Mouse (Mus musculus) lung, embryonic 14.5 days (tissue): ENCODE results near the gene Ppp1r3d. TPM values are rescaled to one million over a fixed set of nuclear protein-coding genes. Genes with fewer than 3 reads are reported as not detected.

Experiments
- ATAC-seq: fragments of 200-750 bp; cut with Nextera tagmentation; 2 replicates; pipeline ENCODE4 v1.8.0; 2017; ENCODE audit warnings: mild to moderate bottlenecking, moderate TSS enrichment, moderate library complexity; ENCODE audit not compliant: insufficient read depth
- DNase-seq: peaks from one replicate; pipeline ENCODE4 v3.0.0-alpha.2; 2015
- H3K27ac ChIP-seq: fragments of 300-500 bp; sonication (generic); 2 replicates; pipeline ENCODE4 v1.5.1; 2014; ENCODE audit warnings: low read depth, mild to moderate bottlenecking, moderate library complexity
- H3K27me3 ChIP-seq: fragments of 300-500 bp; sonication (generic); 2 replicates; pipeline ENCODE4 v1.6.1; 2014; ENCODE audit warnings: low read length, control low read depth; ENCODE audit not compliant: insufficient read depth
- H3K36me3 ChIP-seq: fragments of 300-500 bp; sonication (generic); 2 replicates; pipeline ENCODE4 v1.6.1; 2014; ENCODE audit warnings: control low read depth; ENCODE audit not compliant: insufficient read depth
- H3K4me1 ChIP-seq: fragments of 300-500 bp; sonication (generic); 2 replicates; pipeline ENCODE4 v1.6.1; 2014; ENCODE audit warnings: antibody characterized with exemption, control low read depth; ENCODE audit not compliant: insufficient read depth
- H3K4me2 ChIP-seq: fragments of 300-500 bp; sonication (generic); 2 replicates; pipeline ENCODE4 v1.6.1; 2014; ENCODE audit warnings: mild to moderate bottlenecking
- H3K4me3 ChIP-seq: fragments of 300-500 bp; sonication (generic); 2 replicates; pipeline ENCODE4 v1.5.1; 2014; ENCODE audit warnings: low read depth, low read length
- H3K9ac ChIP-seq: fragments of 300-500 bp; sonication (generic); 2 replicates; pipeline ENCODE4 v1.6.1; 2014
- H3K9me3 ChIP-seq: fragments of 300-500 bp; sonication (generic); 2 replicates; pipeline ENCODE4 v1.6.1; 2016; ENCODE audit warnings: low read depth, low read length, control low read depth
- CTCF ChIP-seq: IDR thresholded peaks from 2 replicates; pipeline ENCODE4 v1.5.1; 2016; ENCODE audit warnings: antibody characterized with exemption, low read depth
- WGBS: fragments of 180-500 bp; shearing (Covaris S2); extraction: QIAGEN DNeasy Blood & Tissue Kit; methylation state at CpG from one replicate; pipeline ENCODE4 v1.1.7; 2014; 5-methylcytosine and 5-hydroxymethylcytosine counted together
- polyA plus RNA-seq: library from polyadenylated mRNA; unstranded; fragments of >200 nt; fragmentation: Nextera tagmentation; extraction: Ambion mirVana; gene quantifications from 2 replicates; pipeline ENCODE4 v1.2.1, GENCODE M21; 2014

Ppp1r3d gene
- polyA plus RNA-seq, 1 experiment from 2014 or later: 2.1 TPM

DNA sequence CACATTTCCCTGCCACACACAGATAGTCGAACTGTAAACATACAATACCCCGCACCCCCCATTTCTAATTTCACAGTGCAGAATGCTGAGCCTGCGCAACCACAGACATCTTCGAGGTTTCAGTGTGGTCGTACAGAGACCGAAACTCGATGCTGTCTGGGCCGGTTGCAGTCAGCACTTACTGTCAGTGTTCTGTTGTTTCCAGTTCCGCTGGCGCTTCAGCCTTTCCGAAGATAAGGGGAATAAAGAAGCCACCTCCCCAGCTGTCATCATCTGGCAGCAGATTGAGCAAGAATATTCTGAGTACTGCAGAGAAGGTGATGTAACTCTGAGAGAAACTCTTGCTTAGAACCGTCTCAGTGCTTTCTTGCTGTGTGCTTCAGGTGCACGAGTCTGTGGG lies 2.2 kb upstream of the Ppp1r3d start:
- no peak overlapping the region for H3K9ac ChIP-seq
- DNase-seq: peak; percentile 67
- H3K4me2 ChIP-seq: no peak overlapping the region; the same call in 1 of the 2 replicates
- no peak for TF ChIP-seq CTCF
- peaks cover 16% of the 10 kb centered on the region for H3K4me1 ChIP-seq
- H3K36me3 ChIP-seq: no peaks in the 10 kb centered on the region
- no peak overlapping the region for H3K27ac ChIP-seq
- no peaks in the 10 kb centered on the region for H3K9me3 ChIP-seq
- 36% methylated on average over 13 of the region's 13 CpGs for WGBS
- no peak overlapping the region for H3K4me3 ChIP-seq
- no peak for ATAC-seq
- H3K27me3 ChIP-seq: peaks cover 11% of the 10 kb centered on the region; the same call in 1 of the 2 replicates

DNA sequence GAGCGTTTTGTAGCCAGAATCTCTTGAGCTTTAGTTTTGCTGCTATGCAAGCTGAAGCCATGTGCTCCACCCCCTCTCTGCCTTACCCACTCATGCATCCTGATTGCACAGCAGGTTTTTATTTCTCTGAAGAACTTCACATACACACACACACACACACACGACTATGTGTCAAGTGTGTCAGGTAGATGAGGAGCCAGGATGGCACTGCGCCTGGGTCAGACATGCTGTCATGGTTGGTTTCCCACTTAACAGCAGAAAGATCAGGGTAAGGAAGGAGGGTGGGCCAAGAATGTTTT lies 827 bp upstream of the Ppp1r3d start:
- Histone ChIP-seq H3K4me1 (peaks cover 16% of the 10 kb centered on the region), H3K9ac (no peak overlapping the region), H3K27ac (no peak overlapping the region), H3K36me3 (no peaks in the 10 kb centered on the region), H3K27me3 (peaks cover 11% of the 10 kb centered on the region; the same call in 1 of the 2 replicates), H3K9me3 (no peaks in the 10 kb centered on the region), H3K4me2 (peak overlapping the region; percentile 97), H3K4me3 (peak overlapping the region; percentile 62)
- TF ChIP-seq CTCF: no peak
- no peak for DNase-seq
- 23% methylated on average over 3 of the region's 3 CpGs for WGBS
- ATAC-seq: no peak

DNA sequence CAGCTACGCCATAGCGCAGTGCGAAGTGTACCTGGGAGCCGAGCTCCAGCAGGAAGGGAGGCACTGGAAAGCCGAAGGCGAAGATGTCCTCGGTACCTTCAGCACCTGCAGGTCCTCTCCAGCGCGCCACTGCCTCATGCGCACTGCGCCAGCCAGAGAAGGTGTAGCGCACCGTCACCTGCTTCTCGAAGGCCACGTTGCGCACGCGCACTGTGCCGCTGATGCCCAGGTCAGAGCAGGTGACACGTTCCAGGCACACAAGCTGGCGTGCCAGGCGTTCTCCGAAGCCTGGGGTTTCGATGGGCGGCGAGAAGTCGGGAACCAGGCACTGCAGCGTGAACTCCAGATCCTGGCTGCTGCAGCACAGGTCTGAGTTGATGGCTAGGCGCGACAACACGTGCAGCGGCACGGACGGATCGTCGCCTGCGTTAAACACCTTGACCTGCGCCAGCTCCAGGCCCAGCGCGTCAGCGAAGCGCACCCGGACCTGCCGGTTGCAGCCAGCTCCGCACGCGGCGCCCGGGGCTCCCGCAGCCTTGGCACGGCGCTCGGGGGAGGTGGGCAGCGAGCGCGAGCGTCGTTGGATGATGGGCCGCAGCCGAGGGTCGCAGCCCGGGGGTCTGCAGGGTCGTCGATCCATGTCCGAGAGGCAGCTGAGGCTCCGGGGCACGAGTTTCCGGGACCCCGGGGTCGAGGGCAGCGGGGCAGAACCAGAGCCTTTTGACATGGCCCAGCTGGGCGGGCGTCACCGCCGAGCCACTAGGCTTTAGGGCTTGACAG lies 601 bp downstream of the Ppp1r3d start:
- DNase-seq: no peak
- peak overlapping the region; percentile 97 for H3K4me2 ChIP-seq

DNA sequence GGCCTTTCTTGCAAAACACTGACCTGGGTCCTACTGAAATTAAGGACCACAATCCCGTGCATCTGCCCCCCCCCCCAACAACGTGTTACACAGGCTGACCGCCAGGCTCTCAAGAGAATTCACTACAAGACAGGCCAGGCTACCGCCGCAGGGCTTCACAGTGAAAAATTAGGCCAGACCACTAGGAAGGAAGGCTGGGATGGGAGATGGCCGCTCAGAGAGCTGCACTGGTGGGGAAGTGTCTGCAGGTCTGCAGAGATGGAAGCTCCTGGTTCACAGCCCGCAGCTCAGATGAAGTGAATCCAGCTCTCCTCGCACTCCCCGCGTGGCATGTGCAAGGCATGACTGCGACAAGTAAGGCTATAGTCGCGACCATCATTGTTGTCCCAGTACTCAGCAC lies 1.2 kb downstream of the Ppp1r3d start:
- TF ChIP-seq CTCF: no peak
- Histone ChIP-seq H3K36me3 (no peaks in the 10 kb centered on the region), H3K4me1 (peaks cover 16% of the 10 kb centered on the region), H3K27me3 (peaks cover 11% of the 10 kb centered on the region; the same call in 1 of the 2 replicates), H3K9ac (no peak overlapping the region), H3K9me3 (no peaks in the 10 kb centered on the region), H3K4me3 (peak overlapping the region; percentile 62), H3K27ac (no peak overlapping the region), H3K4me2 (peak overlapping the region; percentile 97)
- ATAC-seq (no peak), DNase-seq (peak; percentile 25)
- 54% methylated on average over 13 of the region's 13 CpGs for WGBS

More for the DNA sequence above, 601 bp downstream of the Ppp1r3d start:
- Histone ChIP-seq H3K27ac (no peak overlapping the region), H3K9ac (peak overlapping the region; percentile 54), H3K9me3 (no peaks in the 10 kb centered on the region), H3K27me3 (peaks cover 11% of the 10 kb centered on the region; the same call in 1 of the 2 replicates), H3K36me3 (no peaks in the 10 kb centered on the region), H3K4me3 (peak overlapping the region; percentile 62), H3K4me1 (peaks cover 16% of the 10 kb centered on the region)
- peak; percentile 1; the same call in 1 of the 2 replicates for ATAC-seq
- 14% methylated on average over 75 of the region's 75 CpGs for WGBS
- TF ChIP-seq CTCF: no peak

DNA sequence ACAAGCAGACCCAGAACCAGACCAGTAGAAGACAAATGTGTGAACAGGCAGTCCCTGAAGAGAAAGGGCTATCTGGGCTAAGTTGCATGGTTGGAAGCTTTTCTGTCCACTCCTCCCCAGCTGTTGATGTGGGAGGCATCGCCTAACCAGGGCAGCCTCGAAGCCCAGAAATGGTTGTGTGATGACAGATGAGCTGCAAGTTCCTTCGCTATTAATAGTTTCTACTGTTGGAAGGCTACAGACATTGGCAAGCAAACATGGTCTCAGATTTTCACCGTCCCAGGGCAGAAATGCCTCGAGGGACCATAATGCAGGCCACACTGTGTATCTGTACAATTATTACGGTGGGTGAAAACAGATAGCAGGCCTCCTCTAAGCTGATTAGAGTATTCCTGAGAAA lies 1.7 kb downstream of the Ppp1r3d start:
- no peak for TF ChIP-seq CTCF
- DNase-seq: peak; percentile 81
- WGBS: 27% methylated on average over 6 of the region's 6 CpGs
- no peaks in the 10 kb centered on the region for H3K9me3 ChIP-seq
- H3K4me1 ChIP-seq: peaks cover 16% of the 10 kb centered on the region
- H3K27me3 ChIP-seq: peaks cover 11% of the 10 kb centered on the region; the same call in 1 of the 2 replicates
- H3K9ac ChIP-seq: no peak overlapping the region
- H3K36me3 ChIP-seq: no peaks in the 10 kb centered on the region
- no peak overlapping the region for H3K27ac ChIP-seq
- ATAC-seq: peak; percentile 2; the same call in 1 of the 2 replicates
- H3K4me2 ChIP-seq: peak overlapping the region; percentile 97; the same call in 1 of the 2 replicates
- H3K4me3 ChIP-seq: no peak overlapping the region

DNA sequence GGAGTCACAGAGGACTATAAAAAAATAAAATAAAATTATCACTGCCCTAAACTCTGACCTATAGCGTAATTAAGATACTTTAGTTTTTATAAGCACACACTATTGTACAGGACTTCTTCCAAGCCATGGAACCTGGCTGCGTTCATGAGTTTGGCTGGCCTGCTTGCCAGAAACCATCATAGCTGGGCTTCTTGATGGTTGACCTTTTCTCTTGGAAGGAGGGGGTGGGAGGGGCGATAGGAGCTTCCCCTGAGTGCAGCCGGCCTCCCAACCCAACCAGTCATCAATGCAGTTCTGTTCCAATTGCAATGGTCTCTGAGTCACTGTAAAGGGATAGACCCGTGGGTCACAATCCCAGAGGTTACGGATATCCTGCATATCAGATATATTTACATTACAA lies 4.0 kb downstream of the Ppp1r3d start:
- no peak for TF ChIP-seq CTCF
- WGBS: 70% methylated on average over 6 of the region's 6 CpGs
- no peak for ATAC-seq
- DNase-seq: no peak
- no peaks in the 10 kb centered on the region for H3K9me3 ChIP-seq
- H3K27me3 ChIP-seq: peaks cover 11% of the 10 kb centered on the region; the same call in 1 of the 2 replicates
- H3K27ac ChIP-seq: no peak overlapping the region
- no peak overlapping the region for H3K4me3 ChIP-seq
- no peaks in the 10 kb centered on the region for H3K36me3 ChIP-seq
- no peak overlapping the region for H3K9ac ChIP-seq
- H3K4me1 ChIP-seq: peaks cover 9% of the 10 kb centered on the region
- no peak overlapping the region for H3K4me2 ChIP-seq

DNA sequence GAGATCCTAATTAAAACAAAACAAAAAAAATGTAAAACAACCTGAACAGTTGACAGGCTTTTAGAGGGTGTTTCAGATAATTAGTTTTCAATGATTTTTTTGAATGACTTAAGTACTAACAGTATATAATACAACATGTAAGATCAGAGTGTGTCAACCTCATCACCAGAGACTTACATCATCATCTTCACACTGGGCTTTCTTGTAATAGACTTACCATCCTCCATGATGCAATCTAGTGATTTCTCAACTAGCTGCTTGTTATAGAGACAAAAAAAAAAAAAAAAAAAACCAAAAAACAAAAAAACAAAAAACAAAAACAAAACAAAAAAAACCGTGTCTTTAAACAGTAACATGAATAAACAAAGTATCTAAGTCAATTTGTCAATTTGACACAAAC lies 5.2 kb downstream of the Ppp1r3d start:
- Histone ChIP-seq H3K9me3 (no peaks in the 10 kb centered on the region), H3K4me3 (no peak overlapping the region), H3K4me2 (no peak overlapping the region), H3K9ac (no peak overlapping the region), H3K27ac (no peak overlapping the region), H3K4me1 (peaks cover 5% of the 10 kb centered on the region; the same call in 1 of the 2 replicates), H3K27me3 (peaks cover 11% of the 10 kb centered on the region; the same call in 1 of the 2 replicates), H3K36me3 (no peaks in the 10 kb centered on the region)
- 15% methylated on average over 1 of the region's 1 CpGs for whole genome bisulfite sequencing
- TF ChIP-seq CTCF: no peak
- ATAC-seq (no peak), DNase-seq (no peak)
